Mouse (Mus musculus): ENCODE measurements around the gene Lgals3bp.
"Not testable (repeated sequence)": the region's sequence is repeated elsewhere in the genome, so short reads cannot be mapped to it uniquely, and the experiment has no call there.

The Lgals3bp gene

GRCm38 (mm10) chr11:118401195-118401594 lies 697 bp downstream of the Lgals3bp start:
- no peak for DNase-seq (ENCODE audit: low read depth in 1 of 2, low spot score in 2 of 2)

GRCm38 (mm10) chr11:118400566-118400936 lies 1.3 kb downstream of the Lgals3bp start:
- no peak for DNase-seq (ENCODE audit: low read depth in 1 of 2, low spot score in 2 of 2)

- DNase-seq (ENCODE audit: low read depth in 1 of 2, low spot score in 2 of 2): no peak
Observed at GRCm38 (mm10) chr11:118399891-118400565, 1.9 kb downstream of the Lgals3bp start.

GRCm38 (mm10) chr11:118397806-118398530 lies 3.9 kb downstream of the Lgals3bp start:
- no peak for DNase-seq (ENCODE audit: low read depth in 1 of 2, low spot score in 2 of 2)

GRCm38 (mm10) chr11:118394538-118394937 lies 7.4 kb downstream of the Lgals3bp start:
- no peak for DNase-seq (ENCODE audit: low read depth in 1 of 2, low spot score in 2 of 2)

GRCm38 (mm10) chr11:118393991-118394390 lies 7.9 kb downstream of the Lgals3bp start:
- no peak for DNase-seq (ENCODE audit: low read depth in 1 of 2, low spot score in 2 of 2)

GRCm38 (mm10) chr11:118387816-118388215 lies 14.1 kb downstream of the Lgals3bp start:
- not testable (repeated sequence) for DNase-seq (ENCODE audit: low read depth in 1 of 2, low spot score in 2 of 2)

- DNase-seq (ENCODE audit: low read depth in 1 of 2, low spot score in 2 of 2): peak; percentile 49 to 71
Observed at GRCm38 (mm10) chr11:118379251-118380009, 22.5 kb downstream of the Lgals3bp start.

- no peak for DNase-seq (ENCODE audit: low read depth in 1 of 2, low spot score in 2 of 2)
Observed at GRCm38 (mm10) chr11:118378656-118379055, 23.2 kb downstream of the Lgals3bp start.

- DNase-seq (ENCODE audit: low read depth in 1 of 2, low spot score in 2 of 2): not testable (repeated sequence)
Observed at GRCm38 (mm10) chr11:118376323-118376722, 25.6 kb downstream of the Lgals3bp start.

- no peak for DNase-seq (ENCODE audit: low read depth in 1 of 2, low spot score in 2 of 2)
Observed at GRCm38 (mm10) chr11:118375881-118376280, 26.0 kb downstream of the Lgals3bp start.

- no peak for DNase-seq (ENCODE audit: low read depth in 1 of 2, low spot score in 2 of 2)
Observed at GRCm38 (mm10) chr11:118375461-118375860, 26.4 kb downstream of the Lgals3bp start.

- DNase-seq (ENCODE audit: low read depth in 1 of 2, low spot score in 2 of 2): no peak
Observed at GRCm38 (mm10) chr11:118375006-118375405, 26.9 kb downstream of the Lgals3bp start.

- DNase-seq (ENCODE audit: low read depth in 1 of 2, low spot score in 2 of 2): no peak
Observed at GRCm38 (mm10) chr11:118374506-118374905, 27.4 kb downstream of the Lgals3bp start.

- no peak for DNase-seq (ENCODE audit: low read depth in 1 of 2, low spot score in 2 of 2)
Observed at GRCm38 (mm10) chr11:118372641-118373040, 29.3 kb downstream of the Lgals3bp start.

GRCm38 (mm10) chr11:118371876-118372275 lies 30.0 kb downstream of the Lgals3bp start:
- DNase-seq (ENCODE audit: low read depth in 1 of 2, low spot score in 2 of 2): no peak

GRCm38 (mm10) chr11:118369657-118370056 lies 32.2 kb downstream of the Lgals3bp start:
- DNase-seq (ENCODE audit: low read depth in 1 of 2, low spot score in 2 of 2): no peak

- DNase-seq (ENCODE audit: low read depth in 1 of 2, low spot score in 2 of 2): no peak
Observed at GRCm38 (mm10) chr11:118369251-118369650, 32.6 kb downstream of the Lgals3bp start.

GRCm38 (mm10) chr11:118368330-118368729 lies 33.6 kb downstream of the Lgals3bp start:
- peak in 1 of 2 experiments; percentile 59 for DNase-seq (ENCODE audit: low read depth in 1 of 2, low spot score in 2 of 2)

GRCm38 (mm10) chr11:118366559-118366958 lies 35.3 kb downstream of the Lgals3bp start:
- DNase-seq (ENCODE audit: low read depth in 1 of 2, low spot score in 2 of 2): no peak

- no peak for DNase-seq (ENCODE audit: low read depth in 1 of 2, low spot score in 2 of 2)
Observed at GRCm38 (mm10) chr11:118366108-118366507, 35.8 kb downstream of the Lgals3bp start.

- DNase-seq (ENCODE audit: low read depth in 1 of 2, low spot score in 2 of 2): no peak
Observed at GRCm38 (mm10) chr11:118365171-118365570, 36.7 kb downstream of the Lgals3bp start.
